Mouse (Mus musculus): ENCODE measurements around the gene Mrpl35.
"Not testable (repeated sequence)": the region's sequence is repeated elsewhere in the genome, so short reads cannot be mapped to it uniquely, and the experiment has no call there.

Gene Mrpl35

DNA sequence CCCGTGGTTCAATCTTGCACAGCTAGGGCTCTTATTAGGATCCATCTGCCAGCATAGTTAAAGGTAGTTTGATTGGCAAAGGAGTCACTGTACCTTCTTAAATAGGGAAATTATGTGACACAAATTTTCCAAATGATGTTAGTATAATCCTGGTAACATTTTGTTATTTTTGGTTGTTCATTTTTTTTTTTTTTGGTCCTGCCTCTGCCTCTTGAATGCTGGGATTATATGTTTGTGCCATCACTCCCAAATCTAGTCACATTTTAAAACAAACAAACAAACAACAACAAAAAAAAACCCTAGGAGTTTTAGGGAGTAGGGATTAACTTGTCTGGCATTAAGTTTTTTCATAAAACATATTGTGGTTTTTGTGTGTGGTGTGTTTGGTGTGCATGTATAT, at the start of gene Mrpl35:
Gene Mrpl35, minus strand, starts transcription at position 101 of the 400 bp plus-strand sequence.
- CTCF ChIA-PET = no interaction called here
- POLR2A ChIA-PET = no interaction called here

DNA sequence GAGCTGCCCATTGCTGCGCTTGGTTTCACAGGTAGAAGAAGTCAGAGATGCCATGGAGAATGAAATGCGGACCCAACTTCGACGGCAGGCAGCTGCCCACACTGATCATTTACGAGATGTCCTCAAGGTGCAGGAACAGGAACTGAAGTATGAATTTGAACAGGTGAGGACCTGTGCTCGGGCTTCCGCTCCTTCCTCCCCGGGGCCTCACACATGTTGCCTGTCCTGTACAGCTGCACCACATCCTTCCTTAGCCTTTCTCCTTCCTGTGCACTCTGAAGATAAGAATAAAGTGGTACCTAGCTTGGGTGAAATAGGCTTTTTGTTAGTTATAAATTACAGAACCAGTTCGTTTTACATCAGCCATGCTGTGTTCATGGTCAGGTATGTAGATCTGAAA, 44.6 kb upstream of the Mrpl35 start:
- CTCF ChIA-PET = interaction anchor here in 1 of 4 experiments (0.6 kb wide), 1 partner anchor 390 kb away, joined by 6 read pairs; no protein-coding TSS in a partner anchor
- POLR2A ChIA-PET = interaction anchor here in 2 of 4 experiments (1.0 to 6.5 kb wide), 11 partner anchors 6 to 139 kb away, joined by 3 to 41 read pairs (median 5); partner anchors contain the start of genes Polr1a (in 1 of the 2) and Ptcd3 (in 1 of the 2)

DNA sequence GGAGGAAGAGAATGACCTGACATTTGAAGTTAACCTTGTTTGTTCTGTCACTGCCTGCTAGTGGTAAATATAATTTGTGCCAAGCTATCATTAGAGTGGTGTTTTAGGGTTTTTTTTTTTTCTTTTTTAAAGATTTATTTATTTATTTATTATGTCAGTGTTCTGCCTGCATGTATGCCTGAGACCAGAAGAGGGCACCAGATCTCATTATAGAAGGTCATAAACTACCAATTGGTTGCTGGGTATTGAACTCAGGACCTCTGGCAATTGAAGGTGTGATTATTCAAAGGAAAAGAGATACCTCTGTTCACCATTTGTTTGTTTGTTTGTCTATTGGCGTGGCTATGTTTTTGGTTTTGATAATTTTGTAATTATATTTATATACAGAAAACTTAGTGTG, 42.0 kb upstream of the Mrpl35 start:
- CTCF ChIA-PET = interaction anchor here in 3 of 4 experiments (1.0 to 1.6 kb wide), 4 partner anchors 9 to 296 kb away, joined by 3 to 4 read pairs (median 3); no protein-coding TSS in a partner anchor
- POLR2A ChIA-PET = interaction anchor here in 2 of 4 experiments (0.6 to 6.5 kb wide), 8 partner anchors 9 to 96 kb away, joined by 3 to 41 read pairs (median 4); partner anchors contain the start of genes Polr1a (in 1 of the 2) and Ptcd3 (in 1 of the 2)

DNA sequence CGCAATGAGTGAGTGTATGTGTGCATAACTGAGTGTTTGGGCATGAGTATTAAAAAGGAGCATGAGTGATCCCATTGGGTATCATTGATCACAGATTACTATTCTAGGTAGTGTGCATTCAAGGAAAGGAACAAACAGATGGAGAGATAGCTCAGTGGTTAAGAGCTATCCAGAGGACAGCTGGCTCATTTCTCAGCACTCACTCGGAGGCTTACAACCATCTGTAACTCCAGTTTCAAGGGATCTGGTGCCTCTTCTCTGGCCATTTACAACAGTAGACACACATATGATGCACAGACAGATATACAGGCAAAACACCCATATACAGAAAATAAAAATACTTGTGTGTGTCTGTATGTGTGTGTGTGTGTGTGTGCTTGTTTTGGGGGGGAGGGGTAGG, 41.0 kb upstream of the Mrpl35 start:
- CTCF ChIA-PET = interaction anchor here in 2 of 4 experiments (0.6 to 1.6 kb wide), 5 partner anchors 11 to 297 kb away, joined by 3 to 6 read pairs (median 3); no protein-coding TSS in a partner anchor
- POLR2A ChIA-PET = interaction anchor here in 1 of 4 experiments (1.0 to 6.5 kb wide), 5 partner anchors 10 to 47 kb away, joined by 3 to 41 read pairs (median 5); partner anchors contain the start of genes Polr1a and Ptcd3

DNA sequence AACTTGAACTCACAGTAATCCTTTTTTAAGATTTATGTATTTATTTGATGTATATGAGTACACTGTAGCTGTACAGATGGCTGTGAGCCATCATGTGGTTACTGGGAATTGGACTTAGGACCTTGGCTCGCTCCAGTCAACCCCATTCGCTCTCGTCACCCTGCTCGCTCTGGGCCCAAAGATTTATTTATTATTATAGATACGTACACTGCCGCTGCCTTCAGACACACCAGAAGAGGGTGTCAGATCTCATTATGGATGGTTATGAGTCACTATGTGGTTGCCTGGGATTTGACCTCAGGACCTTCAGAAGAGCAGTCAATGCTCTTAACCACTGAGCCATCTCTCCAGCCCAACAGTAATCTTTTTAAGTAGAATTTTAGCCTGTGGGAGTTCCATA, 20.1 kb upstream of the Mrpl35 start:
- POLR2A ChIA-PET = interaction anchor here in 2 of 4 experiments (0.7 to 2.9 kb wide), 4 partner anchors 10 to 16 kb away, joined by 4 to 10 read pairs (median 6); partner anchors contain the start of gene Immt (in 1 of the 2)
- CTCF ChIA-PET = not testable (repeated sequence)

DNA sequence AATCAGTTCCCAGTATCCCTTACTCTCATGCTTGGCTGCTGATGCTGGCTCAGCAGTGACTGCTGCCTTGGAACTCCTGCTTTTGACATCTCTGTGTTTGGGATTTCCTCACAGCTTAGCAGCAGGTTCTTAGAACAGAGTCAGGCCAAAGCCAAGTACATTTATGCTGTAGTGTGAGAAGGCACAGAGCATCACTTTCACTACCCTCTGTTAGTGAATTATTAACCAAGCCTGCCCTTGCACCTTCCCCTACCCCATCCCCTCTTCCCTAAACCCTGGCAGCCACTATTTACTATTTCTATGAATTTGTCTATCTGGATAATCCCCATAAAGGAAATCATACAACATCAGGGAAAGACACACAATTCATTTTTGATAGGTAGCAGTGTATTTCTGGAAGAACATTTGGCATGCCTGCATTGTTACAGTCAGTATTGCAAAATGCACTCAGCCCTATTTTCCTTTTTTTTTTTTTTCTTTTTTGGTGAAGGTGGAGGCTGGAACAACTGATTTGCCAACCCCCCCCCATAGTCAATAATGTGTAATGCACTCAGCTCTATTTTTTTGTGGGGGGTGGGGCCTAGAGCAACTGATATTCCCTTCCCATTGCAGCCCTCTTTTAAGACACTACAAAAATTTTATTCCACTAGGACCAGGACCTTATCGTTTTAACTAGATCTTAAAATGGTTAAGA, 14.0 kb upstream of the Mrpl35 start:
- CTCF ChIA-PET = no interaction called here
- POLR2A ChIA-PET = interaction anchor here in 2 of 4 experiments (0.6 to 1.2 kb wide), 4 partner anchors 10 to 45 kb away, joined by 3 to 7 read pairs (median 4); partner anchors contain the start of gene Immt (in 1 of the 2)

DNA sequence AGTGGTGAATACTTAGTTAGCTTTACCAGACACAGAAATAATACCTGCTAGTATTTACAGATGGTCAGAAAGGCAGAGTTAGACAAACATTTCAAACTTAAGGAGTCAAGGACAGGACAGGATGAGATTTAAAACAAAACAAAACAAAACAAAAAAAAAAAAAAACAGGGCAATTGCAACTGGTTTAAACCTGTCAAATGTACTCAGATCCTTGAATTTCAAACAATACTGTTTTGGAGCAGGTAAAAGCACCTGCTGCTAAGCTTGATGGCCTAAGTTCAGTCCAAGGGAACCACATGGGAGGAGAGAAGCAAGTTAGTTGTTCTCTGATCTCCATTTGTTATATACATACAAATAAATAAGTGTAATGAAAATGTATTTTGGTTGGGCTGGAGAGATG, 13.0 kb upstream of the Mrpl35 start:
- CTCF ChIA-PET = no interaction called here
- POLR2A ChIA-PET = interaction anchor here (0.6 to 2.3 kb wide), 13 partner anchors 8 to 708 kb away, joined by 3 to 10 read pairs (median 3); partner anchors contain the start of genes Immt (in 1 of the 4), Polr1a (in 1 of the 4) and Ptcd3 (in 1 of the 4)

DNA sequence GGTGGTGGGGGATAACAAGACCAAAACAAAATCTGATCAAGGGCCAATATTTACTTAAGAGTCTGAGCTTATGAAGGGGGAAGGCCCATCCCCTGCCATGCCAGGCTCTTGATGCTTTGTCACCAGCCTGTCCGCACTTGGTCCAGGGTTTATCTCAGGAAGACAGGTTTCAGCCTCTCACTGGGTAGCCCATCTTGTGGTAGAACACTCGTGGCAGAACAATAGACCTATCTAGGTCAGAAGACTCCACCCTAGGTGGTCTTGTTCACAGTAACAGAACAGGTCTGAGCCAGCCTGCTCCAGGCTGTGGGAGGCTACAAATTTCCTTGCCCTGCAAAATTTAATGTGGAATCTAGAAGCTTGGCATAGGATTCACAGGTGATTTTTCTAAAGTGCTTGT, 10.0 kb upstream of the Mrpl35 start:
- CTCF ChIA-PET = interaction anchor here in 1 of 4 experiments (0.5 to 1.1 kb wide), 2 partner anchors 11 to 32 kb away, joined by 4 read pairs; no protein-coding TSS in a partner anchor
- POLR2A ChIA-PET = interaction anchor here in 3 of 4 experiments (1.0 to 3.9 kb wide), 20 partner anchors 9 to 566 kb away, joined by 3 to 18 read pairs (median 4); partner anchors contain the start of genes Kdm3a (in 3 of the 3), Polr1a (in 2 of the 3), Ptcd3 (in 2 of the 3) and Krcc1 (in 1 of the 3)

DNA sequence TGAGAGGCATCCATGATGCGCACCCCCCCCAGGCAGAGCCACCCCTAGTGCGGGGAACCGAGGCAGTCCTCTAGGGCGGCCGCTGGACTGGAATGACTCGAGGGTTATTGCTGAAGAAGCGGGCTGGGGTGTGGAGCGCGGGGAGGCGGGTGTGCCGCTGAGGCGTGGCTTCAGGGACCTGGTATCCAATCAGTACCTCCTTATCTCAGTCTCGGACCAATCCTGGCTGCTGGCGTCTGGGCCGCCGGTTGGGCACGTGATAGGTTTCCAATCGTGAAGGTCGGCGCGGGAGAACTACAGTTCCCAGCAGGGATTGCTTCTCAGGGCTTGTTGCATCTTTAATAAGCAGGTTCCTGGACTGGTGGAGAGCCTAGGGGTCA, 4.8 kb upstream of the Mrpl35 start:
- POLR2A ChIA-PET = interaction anchor here in 3 of 4 experiments (0.6 to 3.7 kb wide), 33 partner anchors 8 to 561 kb away, joined by 3 to 19 read pairs (median 5); partner anchors contain the start of genes Kdm3a (in 3 of the 3), Krcc1 (in 2 of the 3), Polr1a (in 2 of the 3) and Ptcd3 (in 2 of the 3)
- CTCF ChIA-PET = no interaction called here

DNA sequence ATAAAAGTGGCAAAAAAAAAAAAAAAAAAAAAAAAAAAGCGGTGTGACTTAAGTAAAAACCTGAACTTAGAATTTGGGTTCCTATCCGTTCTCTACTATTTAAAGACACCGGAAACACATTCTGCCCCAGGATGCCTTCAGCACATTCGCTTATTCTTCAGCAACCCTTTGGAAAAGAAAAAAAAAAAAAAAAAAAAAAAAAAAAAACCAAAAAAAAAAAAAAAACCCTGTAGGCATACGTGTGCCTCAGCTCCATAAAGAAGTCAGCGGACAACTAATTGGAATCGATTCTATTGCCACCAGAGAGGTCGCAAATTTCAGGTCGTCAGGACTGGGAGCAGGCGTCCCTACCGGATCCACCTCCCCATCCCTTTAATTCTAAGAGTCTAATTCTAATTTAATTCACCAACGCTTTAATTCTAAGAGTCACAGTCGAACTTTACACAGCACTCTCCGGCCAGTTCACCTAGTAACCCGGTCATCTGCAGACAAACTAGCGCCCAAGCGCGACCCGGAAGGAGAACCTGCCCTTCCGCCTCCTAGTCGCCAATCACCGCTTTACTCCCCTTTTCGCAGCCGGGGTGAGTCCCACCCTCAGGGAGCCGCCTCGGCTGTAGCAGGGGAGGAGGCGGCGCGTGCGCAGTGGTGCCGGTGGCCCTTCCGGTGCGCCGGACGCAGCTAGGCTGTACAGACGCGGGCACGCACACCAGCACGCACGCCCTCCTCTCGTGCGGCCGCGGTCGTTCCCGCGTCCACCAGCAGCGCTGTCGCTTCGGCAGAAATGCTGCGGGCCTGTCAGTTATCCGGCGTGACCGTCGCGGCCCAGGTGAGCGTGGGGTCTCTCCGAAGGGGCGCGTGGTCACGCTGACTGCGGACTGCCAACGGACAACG, 4.2 kb upstream of the Mrpl35 start, which contains the start of gene Immt:
Gene Immt, plus strand, starts transcription at position 642 of the 891 bp plus-strand sequence.
- ChIA-PET POLR2A (interaction anchor here (0.5 to 3.7 kb wide), 46 partner anchors 7 to 1023 kb away, joined by 3 to 19 read pairs (median 4); partner anchors contain the start of genes Kdm3a (in 3 of the 4), Krcc1 (in 2 of the 4), Polr1a (in 2 of the 4) and Ptcd3 (in 2 of the 4)), CTCF (interaction anchor here in 1 of 4 experiments (0.7 kb wide), 1 partner anchor 382 kb away, joined by 3 read pairs; no protein-coding TSS in a partner anchor)

DNA sequence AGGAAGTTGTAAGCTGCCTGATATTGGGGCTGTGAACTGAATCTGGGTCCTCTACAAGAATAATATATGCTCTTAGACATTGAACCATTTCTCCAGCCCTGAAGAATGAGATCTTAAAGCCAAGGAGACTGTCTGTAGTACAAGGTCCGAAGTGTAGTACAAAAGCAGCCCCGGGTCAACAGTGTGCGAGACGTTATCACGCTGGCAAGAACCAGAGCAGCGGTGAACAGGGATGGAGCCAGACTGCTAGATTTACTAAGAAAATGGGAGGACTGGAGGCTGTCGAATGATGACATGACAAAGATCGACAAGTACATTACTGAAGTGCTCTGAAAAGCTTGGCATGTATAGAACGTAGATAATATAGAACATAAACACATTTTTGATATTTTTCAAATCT, 3.0 kb upstream of the Mrpl35 start:
- CTCF ChIA-PET = no interaction called here
- POLR2A ChIA-PET = interaction anchor here in 3 of 4 experiments (0.7 to 3.7 kb wide), 13 partner anchors 10 to 605 kb away, joined by 3 to 16 read pairs (median 4); partner anchors contain the start of genes Kdm3a (in 2 of the 3), Chmp3 (in 1 of the 3), Polr1a (in 1 of the 3) and Ptcd3 (in 1 of the 3)

DNA sequence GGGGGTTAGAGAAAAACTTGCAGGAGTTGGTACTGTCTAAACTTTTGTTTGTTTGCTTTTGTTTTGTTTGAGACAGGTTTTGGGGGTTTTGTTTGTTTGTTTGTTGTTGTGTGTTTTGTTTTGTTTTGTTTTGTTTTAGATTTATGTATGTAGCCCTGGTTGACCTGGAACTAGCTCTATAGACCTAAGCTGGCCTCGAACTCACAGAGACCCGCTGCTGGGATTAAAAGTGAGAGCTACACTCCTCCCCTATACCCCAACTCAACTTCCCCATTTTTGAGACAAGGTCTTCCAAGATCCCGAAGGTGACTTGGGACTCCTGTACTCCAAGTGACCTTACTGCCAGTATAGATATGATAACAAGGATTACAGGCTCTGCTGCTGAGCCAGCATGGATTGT, 2.8 kb downstream of the Mrpl35 start:
- CTCF ChIA-PET = interaction anchor here in 2 of 4 experiments (0.5 to 1.4 kb wide), 4 partner anchors 19 to 551 kb away, joined by 3 to 8 read pairs (median 4); no protein-coding TSS in a partner anchor
- POLR2A ChIA-PET = interaction anchor here (0.6 to 3.6 kb wide), 72 partner anchors 8 to 1132 kb away, joined by 3 to 19 read pairs (median 4); partner anchors contain the start of genes Kdm3a (in 3 of the 4), Chmp3 (in 2 of the 4), Krcc1 (in 2 of the 4) and Thnsl2 (in 2 of the 4)

DNA sequence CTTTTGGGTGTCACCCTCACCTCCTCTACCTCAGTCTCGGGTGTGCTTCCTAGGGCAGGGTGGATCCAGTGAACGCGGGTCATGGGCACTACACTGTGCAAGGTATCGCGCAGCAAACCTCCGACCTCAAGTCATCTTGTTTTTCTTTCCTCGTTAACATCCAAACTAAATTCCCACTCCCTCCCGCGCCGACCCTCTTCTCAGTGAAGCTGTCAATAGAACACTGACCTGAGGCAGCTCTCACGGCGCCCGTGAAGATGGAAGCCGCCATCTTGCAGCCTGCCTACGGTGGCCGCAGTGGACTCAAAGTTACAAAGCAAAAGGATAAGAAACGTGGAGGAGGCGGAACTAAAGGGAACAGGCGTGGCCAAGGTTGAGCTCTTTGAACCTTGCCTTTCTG, 3.3 kb downstream of the Mrpl35 start:
- CTCF ChIA-PET = interaction anchor here in 2 of 4 experiments (0.5 to 1.4 kb wide), 4 partner anchors 19 to 551 kb away, joined by 3 to 8 read pairs (median 4); no protein-coding TSS in a partner anchor

DNA sequence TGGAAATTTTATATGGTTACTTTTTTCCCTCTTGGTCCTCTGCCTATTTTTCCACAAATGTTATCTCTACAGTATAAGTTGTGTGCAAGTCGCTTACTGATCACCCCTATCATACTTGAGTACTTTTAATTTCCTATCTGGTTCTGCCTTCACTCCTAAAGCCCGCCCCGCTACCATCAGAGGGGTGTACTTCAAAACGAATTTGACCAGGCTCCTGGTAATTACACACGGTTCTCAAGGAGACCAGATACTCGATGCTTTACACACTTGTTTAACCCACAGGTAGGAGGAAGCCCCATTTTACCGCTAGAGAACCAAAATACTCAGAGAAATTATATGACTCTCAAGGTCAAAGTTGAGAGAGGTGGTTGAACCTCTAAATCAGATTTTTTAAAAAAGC, 3.7 kb downstream of the Mrpl35 start:
- ChIA-PET CTCF (interaction anchor here in 2 of 4 experiments (0.9 to 1.4 kb wide), 3 partner anchors 19 to 551 kb away, joined by 3 to 8 read pairs (median 4); no protein-coding TSS in a partner anchor), POLR2A (interaction anchor here (0.6 to 3.6 kb wide), 60 partner anchors 8 to 1133 kb away, joined by 3 to 19 read pairs (median 5); partner anchors contain the start of genes Kdm3a (in 3 of the 4), Chmp3 (in 2 of the 4), Krcc1 (in 2 of the 4) and Mat2a (in 1 of the 4))

More for the DNA sequence above, 3.3 kb downstream of the Mrpl35 start:
- POLR2A ChIA-PET = interaction anchor here (0.6 to 3.6 kb wide), 73 partner anchors 8 to 1133 kb away, joined by 3 to 19 read pairs (median 4); partner anchors contain the start of genes Kdm3a (in 3 of the 4), Chmp3 (in 2 of the 4), Krcc1 (in 2 of the 4) and Thnsl2 (in 2 of the 4)

DNA sequence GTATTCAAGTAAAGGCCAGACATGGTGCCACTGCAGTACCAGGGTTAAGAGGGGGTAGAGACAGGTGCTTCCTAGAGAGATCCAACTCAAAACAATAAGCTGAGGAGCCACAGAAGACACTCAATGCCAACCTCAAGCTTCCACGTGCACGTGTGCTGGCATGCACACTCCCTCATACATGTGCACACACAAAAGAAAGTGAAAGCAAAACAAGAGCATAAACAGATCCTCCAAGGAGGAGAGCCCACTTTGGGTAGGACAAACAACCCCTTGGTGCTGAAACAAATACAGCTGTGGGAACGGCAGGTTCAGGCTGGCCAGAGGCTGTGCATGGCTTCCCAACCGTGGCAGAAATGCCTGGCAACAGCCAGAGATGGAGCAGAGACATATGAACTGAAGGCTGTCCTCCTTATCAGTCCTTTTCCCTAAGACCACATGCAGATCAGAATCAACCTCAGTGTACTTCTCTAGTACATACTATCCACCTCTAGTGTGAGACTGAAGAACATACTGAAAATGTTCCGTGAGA, 6.9 kb downstream of the Mrpl35 start:
- POLR2A ChIA-PET = interaction anchor here in 1 of 4 experiments (0.6 kb wide), 1 partner anchor 9 kb away, joined by 4 read pairs; no protein-coding TSS in a partner anchor

DNA sequence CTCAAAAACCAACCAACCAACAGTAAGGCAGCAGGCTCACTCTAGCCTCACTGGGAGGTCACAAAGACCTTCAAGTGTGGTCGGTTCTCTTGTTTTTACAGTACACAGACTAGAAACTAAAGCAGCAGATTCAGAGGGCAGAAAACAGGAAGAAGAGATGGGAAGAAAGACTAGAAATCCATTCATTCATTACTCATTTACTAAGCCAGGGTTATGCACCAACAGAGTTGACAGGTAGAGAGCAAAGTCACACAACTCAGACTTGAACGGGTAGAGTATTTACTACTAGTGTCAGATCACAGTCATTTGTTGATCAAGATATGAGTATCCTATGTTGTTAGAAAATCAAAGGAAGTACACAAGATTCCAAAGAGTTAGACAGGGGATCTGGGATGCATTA, 13.9 kb downstream of the Mrpl35 start:
- POLR2A ChIA-PET = interaction anchor here in 2 of 4 experiments (0.9 to 1.1 kb wide), 3 partner anchors 11 to 372 kb away, joined by 3 to 4 read pairs (median 4); partner anchors contain the start of gene Rmnd5a (in 1 of the 2)
- CTCF ChIA-PET = interaction anchor here in 2 of 4 experiments (1.1 kb wide), 2 partner anchors 8 to 9 kb away, joined by 3 read pairs; no protein-coding TSS in a partner anchor

More for the DNA sequence above, 6.9 kb downstream of the Mrpl35 start:
- CTCF ChIA-PET = interaction anchor here in 1 of 4 experiments (1.5 kb wide), 1 partner anchor 16 kb away, joined by 3 read pairs; no protein-coding TSS in a partner anchor

All from embryonic stem cell, embryonic (primary cell).